Mouse (Mus musculus) CH12.LX (cell line): ENCODE measurements around the gene Otx2.

Source experiments
- CTCF ChIP-seq, 2 experiments: IDR thresholded peaks in 1 of 2; conservative IDR thresholded peaks in 1 of 2; 2 replicates each; pipeline ENCODE4 v1.5.1; 2011 to 2012; ENCODE audit warnings: low read depth in 2 of 2, low read length in 2 of 2, improper control_type of control experiment in 1 of 2, inconsistent platforms in 1 of 2, mild to moderate bottlenecking in 1 of 2, moderate library complexity in 1 of 2
- E2F4 ChIP-seq: IDR thresholded peaks from 2 replicates; pipeline ENCODE4 v1.6.1; 2011; ENCODE audit warnings: low read depth, low read length, improper control_type of control experiment; ENCODE audit not compliant: insufficient replicate concordance
- MAX ChIP-seq: IDR thresholded peaks from 2 replicates; pipeline ENCODE4 v1.6.1; 2011; ENCODE audit warnings: low read length, improper control_type of control experiment
- MYC ChIP-seq: IDR thresholded peaks from 2 replicates; pipeline ENCODE4 v1.6.1; 2011; ENCODE audit warnings: low read depth, mild to moderate bottlenecking, improper control_type of control experiment, low read length
- POLR2A ChIP-seq: IDR thresholded peaks from 2 replicates; pipeline ENCODE4 v1.6.1; 2011; ENCODE audit warnings: low read depth, mild to moderate bottlenecking, improper control_type of control experiment, low read length
- POLR2AphosphoS2 ChIP-seq: IDR thresholded peaks from 2 replicates; pipeline ENCODE4 v1.6.1; 2011; ENCODE audit warnings: low read depth, low read length, improper control_type of control experiment
- SMC3 ChIP-seq: IDR thresholded peaks from 2 replicates; pipeline ENCODE4 v1.6.1; 2011; ENCODE audit warnings: low read depth, low read length, improper control_type of control experiment
- TBP ChIP-seq: conservative IDR thresholded peaks from 2 replicates; pipeline ENCODE4 v1.6.1; 2011; ENCODE audit warnings: low read depth, low read length, improper control_type of control experiment
- TCF12 ChIP-seq: IDR thresholded peaks from 2 replicates; pipeline ENCODE4 v1.6.1; 2014; ENCODE audit warnings: low read depth, mild to moderate bottlenecking, inconsistent platforms, low read length, improper control_type of control experiment

DNA sequence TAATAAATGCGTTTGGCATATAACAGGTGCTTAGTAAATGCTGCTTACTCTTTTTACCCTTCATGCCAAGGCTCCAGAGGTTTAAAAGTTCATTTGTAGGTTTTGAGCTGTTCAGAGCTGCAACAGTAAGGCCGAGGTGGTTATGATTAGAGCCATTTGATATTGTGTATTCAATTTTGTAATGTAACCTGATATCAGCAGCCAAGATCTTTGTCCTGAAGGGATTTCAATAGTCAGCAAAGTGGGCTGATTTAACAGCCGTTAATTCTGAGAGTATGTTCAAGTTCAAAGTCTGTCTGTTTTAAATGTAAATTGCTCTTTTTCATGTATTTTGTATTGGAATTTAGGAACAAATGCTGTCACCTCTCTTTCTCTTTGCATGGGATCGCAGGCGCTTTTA is 33.8 kb upstream of the Otx2 start:
- TF ChIP-seq CTCF (conservative IDR thresholded peaks at IDR 0.05 in 1 of 2, IDR thresholded peaks at IDR 0.05 in 1 of 2; ENCODE audit: low read depth in 2 of 2, low read length in 2 of 2): no peak
- no peak for TF ChIP-seq POLR2A
- no peak for TF ChIP-seq TCF12
- TF ChIP-seq MAX: no peak
- no peak for TF ChIP-seq MYC
- no peak for TF ChIP-seq E2F4
- no peak for TF ChIP-seq TBP
- no peak for TF ChIP-seq POLR2AphosphoS2
- no peak for TF ChIP-seq SMC3
